Mouse (Mus musculus): Measurements from ENCODE around the gene Pde4d.
A peak's percentile ranks its signal among the peaks of the same experiment; 100 is the strongest.
"Not testable (repeated sequence)": the region's sequence is repeated elsewhere in the genome, so short reads cannot be mapped to it uniquely, and the experiment has no call there.

Pde4d gene

DNA sequence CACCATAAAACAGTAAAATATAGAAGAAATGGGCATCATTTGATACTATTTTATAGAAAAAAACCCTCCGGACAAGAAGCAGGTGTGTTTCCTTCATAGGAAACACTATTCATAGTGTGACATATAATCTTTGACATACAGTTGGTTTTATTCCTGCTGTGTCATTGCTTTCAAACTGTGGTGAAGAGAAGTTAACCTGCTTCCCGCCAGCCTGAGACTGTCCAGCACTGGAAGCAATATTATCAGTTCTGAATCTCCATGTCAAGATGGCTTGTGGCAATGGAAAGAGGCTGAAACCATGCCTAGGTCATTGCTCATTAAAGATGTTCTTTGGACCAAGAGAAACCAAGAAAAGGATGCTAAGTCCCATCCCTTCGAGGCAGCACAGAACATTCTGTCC is 265.3 kb downstream of the Pde4d start:
- no peak for DNase-seq

DNA sequence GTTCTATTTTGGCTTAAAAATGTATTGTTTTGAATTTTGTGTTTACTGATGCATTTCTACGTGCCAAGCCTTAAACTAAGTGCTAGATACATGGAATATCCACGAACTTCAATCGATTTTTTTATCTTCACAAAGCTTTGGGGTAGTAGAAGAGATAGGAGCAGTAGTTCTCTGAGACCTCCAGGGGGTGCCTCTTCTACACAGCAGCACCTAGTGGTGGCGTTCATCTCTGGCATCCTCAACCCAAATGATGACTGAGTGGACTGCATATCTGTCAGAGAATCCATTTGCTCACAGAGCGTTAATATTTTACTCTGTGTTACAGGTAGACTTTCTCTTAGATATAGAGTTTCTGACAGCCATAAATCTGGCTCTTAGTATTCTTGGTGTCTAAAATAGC is 272.5 kb downstream of the Pde4d start:
- peak; percentile 20 for DNase-seq

DNA sequence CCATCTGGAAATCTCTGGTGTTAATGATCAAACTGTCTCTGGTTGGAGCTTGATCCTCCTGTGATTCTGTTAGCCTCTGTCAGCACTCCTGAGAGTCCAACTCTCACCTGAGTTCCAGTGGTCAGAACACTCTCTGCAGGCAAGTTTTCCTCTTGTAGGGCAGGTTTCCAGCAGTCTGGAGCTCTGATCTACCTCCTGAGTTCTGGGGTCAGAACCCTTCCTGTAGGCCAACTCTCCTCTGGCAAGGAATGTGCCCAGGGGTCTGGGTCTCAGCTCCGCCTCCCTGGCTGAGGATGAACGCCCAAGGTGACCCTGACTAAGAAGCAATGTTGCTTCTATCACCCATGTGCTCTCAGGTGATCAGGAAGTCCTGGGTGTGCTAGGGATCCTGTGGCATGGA is 284.6 kb downstream of the Pde4d start:
- not testable (repeated sequence) for DNase-seq

DNA sequence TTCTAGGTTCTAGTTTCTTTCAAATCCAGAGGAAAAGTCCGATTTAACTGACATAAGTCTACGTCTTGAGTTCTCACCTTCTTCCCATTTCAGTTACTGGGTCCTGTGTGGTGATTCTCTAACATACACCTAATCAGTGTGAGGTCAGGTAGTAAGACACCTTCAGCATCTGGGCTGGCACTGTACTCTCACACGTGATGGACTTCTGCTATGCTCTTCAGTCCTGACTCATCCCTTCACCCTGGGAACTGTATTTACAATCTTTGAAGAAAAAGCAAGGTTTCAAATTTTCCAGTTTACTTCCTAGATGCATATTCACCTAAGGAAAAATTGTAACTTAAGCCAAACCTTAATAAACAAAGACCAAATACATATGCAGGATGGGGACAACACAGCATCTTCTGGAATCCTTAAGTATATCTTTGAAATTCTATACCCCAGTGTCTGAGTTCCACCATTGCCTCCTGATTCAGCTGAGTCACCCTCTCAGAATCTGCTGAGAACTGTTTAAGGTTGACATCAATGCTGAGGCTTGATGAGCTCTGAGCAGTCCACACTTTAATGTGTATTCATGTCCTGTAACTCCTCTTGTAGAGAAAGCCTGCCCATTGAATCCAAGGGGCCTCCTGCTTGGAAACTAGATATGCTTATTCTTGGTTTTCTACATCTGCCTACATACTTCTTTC is 301.6 kb downstream of the Pde4d start:
- no peak for DNase-seq

DNA sequence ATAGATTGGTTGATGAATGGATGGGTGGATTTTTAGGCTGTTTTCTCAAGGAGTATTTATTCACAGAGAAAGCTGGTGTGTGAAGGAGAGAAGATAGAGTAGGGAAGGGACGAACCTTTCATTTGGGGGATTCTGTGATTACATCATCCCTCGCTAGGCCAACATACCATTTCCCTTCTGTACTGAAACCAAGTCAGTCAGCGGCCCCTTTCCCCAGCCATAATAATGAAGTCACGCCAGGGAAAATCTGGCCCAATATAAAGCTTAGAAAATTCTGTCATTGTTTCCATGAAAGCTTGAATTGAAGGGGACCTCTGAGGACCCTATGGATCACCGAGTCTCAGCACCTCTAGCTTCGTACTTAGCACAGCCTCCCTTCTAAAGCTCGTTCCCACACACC is 307.7 kb downstream of the Pde4d start:
- no peak for DNase-seq

DNA sequence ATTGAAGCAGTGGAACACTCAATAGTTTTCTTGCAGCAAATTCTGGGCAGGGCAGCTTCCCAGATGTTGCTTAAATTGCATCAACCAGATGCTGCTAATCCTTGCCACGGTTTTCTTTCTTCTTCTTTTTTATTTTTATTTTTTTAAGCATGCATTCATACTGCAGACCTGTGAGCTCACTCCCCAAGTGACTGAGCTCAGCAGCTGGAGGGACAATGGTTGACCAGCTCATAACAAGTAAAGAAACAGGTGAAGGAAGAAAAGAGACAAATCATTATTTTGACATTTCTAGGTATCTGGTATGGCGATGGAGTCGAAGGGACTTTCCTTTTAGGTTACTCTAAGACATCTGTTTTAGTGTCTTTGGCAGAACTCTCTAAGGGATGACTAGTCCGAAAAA is 308.6 kb downstream of the Pde4d start:
- DNase-seq = no peak

DNA sequence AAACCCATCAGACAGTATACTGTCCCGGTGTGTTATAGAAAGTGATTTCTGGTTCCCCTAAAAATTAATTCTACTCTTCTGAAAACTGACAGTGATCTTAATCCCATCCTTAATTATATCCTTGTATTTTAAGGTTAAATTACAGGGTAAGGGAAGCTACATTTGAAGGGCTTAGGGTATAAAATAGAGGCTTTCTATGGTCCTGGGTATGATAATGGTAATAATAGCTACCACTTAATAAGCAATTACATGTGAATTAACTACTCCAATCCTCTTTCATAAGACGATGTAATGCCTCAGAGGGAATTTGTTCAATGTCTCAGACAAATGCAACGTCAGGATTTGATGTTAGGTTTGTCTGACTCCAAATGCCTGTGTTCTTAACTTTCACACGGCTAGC is 309.4 kb downstream of the Pde4d start:
- no peak for DNase-seq

DNA sequence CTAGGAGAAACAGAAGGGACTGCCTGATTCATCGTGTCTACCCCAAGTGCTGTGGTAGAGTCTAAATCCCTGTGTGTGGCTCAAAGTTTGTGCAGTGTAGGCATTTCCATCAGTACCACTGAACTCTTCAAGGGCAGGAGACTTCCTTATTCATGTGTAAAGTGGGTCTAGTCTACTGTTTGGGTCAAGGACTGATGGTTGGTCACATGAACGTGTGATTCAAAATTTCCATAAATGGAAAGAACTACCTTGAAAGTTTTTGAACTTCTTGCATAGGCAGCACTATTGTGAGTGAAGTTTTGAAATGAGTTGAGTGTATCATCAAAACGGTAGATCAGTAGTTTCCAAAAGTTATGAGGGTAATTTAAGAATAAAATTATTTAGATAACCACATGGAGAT is 313.5 kb downstream of the Pde4d start:
- DNase-seq = no peak

DNA sequence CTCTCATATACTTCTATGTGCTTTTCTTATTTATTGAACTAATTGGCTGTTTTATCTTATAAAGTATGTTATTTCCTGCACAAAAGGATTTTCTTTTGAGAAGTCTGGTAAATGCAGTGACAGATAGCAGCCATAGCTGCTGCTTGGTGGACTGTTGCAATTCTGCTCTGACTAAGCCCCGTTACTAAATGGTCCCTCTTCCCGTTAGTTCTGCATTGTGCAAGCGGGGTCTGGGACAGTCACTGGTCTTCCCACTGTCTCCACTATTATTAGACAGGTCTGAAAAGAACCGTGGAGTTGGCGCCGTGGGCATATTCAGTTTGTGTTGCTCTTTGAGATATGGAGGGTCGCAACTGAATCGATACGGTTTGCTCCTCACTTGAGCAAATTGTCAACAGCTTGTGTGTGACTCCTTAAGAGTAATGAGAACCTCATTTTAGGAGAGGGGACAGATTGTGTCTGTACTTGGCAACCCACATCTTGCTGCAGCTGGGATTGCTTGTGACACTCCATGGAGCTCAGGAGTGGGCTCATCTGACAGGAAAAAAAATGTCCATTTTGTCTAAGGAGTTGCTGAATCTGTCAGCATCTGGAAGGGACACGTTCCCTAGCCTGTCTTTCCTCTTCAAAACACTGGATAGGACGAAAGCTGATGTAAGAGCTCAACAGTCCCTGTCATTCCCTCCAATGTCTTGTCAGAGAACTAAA is 316.4 kb downstream of the Pde4d start:
- no peak for DNase-seq

DNA sequence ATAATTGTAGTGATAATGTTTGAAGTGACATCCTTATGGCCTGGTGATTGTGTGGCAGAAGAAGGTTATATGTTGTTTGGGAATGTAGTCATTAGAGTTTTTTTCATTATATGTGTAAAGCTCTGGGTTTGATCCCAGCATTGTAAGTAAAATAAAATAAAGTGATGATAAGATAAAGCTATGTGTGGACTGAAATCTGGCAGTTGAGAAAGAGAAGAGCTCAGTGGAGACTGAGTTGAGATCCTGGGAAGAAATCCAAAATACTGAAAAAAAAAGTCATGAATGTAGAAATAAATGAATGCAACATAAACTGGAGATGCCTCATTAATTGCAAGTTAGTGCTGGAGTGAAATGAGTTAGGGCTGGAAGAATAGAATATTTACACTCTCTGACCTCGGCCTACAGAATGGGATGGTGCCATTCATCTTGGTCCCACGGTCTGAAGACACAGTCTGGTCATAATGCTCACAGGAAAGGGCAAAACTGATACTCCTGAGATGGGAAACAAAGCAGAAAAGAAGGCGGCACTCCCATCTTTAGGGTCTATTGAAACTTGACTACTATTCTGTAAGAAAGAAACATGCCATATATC is 319.8 kb downstream of the Pde4d start:
- DNase-seq = no peak

DNA sequence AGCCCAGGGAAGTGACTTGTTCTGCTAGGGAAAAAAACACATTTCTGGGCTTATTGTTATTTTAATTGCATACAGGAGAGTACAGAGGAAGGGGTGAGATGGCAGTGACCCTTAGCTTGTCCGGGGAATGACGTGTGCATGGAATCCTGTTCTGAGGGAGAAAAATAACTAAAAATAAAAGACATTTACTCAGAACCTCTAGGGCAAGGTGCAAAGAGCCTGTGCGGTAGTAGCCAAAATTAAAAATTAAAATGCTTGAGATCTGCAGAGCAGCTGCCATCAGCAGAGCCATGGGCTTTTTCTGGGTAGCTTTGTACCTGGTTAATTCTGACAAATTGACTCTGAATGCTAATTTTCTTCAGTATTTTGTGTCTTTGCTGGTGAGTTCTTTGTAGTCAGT is 322.6 kb downstream of the Pde4d start:
- DNase-seq = no peak

DNA sequence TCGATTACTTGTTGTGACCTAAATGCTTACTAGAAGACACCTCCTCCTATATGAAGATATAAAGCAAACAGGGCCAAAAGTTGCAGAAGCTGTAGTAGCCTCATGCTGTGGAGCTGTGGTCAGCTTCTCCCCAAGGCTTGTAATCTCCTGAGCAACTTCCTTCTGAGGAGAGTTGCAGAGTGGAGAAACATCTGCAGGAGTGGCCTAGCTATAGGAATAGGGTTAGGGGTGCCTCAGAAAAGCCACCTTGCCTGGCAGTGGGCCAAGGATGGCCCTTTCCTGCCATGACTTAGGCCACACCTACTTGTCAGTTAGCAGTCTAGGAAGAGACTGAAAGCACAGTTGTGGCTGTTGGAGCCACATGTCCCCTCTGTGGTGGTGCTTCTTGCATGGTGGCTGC is 325.2 kb downstream of the Pde4d start:
- no peak for DNase-seq

DNA sequence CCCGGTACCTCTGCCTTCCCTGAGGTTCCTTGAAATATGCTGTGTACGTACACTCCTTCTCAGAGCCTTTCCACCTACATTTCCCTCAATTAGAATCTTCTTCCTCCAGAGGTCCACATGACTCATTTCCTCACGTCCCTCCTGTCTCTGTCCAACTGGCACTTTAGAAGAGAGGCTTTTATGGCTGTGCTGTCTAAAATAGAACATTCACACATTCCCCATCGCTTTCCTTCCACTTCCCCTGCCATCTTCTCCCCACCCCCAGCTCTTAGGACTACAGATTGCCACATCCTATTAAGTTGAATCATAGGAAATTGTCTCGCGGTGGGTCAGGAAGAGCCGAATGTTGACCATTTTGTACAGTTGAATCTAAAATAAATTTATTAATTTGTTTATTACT is 326.1 kb downstream of the Pde4d start:
- DNase-seq = no peak

DNA sequence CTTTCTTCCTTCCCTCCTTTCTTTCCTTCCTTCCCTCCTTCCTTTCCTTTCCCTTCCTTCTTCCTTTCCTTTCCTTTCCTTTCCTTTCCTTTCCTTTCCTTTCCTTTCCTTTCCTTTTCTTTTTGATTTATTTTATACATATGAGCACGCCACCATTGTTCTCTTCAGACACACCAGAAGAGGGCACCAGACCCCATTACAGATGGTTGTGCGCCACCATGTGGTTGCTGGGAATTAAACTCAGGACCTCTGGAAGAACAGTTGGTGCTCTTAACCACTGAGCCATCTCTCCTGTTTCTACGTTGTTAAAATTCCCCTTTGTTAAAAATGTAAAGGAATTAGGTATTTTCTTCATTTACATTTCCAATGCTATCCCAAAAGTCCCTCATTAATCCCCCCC is 347.9 kb downstream of the Pde4d start:
- not testable (repeated sequence) for DNase-seq

DNA sequence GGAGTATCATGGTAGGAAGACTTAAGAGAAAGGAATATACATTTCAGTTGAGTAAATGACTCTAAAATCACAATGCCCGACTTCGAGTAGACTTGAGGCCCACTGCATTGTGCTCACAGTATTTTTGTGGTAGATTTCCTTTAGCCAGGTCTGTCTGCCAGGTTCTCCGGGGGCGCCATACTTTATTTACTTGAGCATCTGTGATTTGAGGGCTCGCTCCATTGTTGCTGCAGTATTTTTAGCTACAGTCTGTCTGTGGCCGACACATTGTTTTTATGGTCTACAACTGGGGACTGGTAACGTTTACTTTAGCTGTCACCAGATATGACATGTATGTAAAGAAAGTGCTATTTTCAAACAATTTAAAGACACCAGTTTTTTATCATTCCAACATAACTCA is 359.4 kb downstream of the Pde4d start:
- DNase-seq = no peak

DNA sequence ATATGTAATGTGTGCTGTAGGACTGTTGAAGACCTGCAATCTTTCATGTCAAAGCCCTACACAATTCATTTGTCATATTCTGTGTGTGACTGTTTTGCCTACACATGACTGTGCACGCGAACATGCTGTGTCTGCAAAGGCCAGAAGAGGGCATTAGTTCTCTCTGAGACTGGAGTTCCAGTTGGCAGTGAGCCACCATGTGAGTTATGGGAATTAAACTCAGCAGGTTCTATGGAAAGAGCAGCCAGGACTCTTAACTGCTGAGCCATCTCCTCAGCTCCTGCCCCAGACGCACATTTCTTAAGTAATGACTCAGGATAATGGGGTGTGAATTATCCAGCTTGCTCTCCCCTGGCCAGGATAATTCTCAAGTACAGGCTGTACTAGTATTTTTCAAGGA is 363.2 kb downstream of the Pde4d start:
- peak; percentile 57 for DNase-seq

DNA sequence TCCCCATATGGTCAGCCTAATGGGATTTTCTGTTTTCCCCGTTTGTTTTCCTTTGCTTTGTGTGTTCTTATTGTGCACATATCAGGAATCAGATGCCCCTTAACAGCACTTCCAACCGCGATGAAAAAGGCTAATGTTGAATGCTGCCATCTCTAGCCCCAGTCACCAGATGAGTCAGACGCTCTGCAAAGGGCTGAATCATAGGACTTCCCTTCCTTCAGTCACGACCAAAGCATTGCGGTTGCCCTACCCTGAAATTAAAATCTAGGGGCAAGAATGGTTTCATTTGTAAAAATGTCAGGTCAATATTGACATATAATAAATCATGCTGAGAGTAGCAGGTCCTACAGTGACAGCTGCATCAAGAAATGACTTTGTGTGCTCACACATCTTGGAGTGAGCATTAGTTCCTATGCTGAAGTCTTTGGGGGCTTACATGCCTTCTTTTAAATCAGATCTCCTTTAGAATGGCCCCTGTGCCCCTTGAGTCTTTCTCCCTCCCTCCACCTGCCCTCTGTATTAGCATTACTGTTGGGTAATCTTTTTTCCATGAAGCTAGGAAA is 370.2 kb downstream of the Pde4d start:
- DNase-seq = no peak

DNA sequence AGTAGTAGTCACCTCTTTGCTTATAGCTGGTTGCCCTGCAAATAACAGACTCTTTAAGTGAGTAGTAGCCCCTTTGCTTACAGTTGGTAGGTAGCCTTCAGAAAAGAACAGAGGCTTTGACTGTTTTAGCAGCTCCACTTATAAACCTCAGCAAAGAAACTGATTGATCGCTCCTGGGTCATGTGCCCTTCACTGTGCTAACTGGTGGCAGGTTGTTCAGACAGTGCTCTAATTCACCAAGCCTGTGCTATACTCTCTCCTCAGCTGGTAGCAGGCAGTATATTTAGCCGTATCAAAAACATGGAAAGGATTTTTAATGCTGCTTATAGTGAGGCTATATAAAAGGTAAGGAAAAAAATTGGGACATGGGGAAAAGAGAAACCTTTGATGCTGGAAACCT is 370.7 kb downstream of the Pde4d start:
- DNase-seq = no peak

DNA sequence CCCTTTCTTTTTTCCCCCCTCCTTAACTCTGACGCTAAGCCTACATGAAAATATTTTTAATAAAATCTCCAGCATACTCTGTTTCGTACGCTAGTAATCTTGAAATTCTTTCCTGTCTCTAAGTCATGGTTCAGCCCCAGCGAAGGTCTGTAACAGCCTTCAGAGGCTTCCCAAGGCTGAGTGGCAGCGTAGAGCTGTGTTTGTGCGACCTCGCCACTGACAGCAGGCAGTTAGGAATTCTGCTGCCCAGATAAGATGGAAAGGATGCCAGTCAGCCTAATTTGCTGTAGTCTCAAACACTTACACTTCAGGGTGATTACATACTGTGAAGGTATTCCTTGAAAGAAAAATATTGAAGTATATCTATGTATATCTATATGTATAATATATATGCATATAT is 371.5 kb downstream of the Pde4d start:
- DNase-seq = no peak

DNA sequence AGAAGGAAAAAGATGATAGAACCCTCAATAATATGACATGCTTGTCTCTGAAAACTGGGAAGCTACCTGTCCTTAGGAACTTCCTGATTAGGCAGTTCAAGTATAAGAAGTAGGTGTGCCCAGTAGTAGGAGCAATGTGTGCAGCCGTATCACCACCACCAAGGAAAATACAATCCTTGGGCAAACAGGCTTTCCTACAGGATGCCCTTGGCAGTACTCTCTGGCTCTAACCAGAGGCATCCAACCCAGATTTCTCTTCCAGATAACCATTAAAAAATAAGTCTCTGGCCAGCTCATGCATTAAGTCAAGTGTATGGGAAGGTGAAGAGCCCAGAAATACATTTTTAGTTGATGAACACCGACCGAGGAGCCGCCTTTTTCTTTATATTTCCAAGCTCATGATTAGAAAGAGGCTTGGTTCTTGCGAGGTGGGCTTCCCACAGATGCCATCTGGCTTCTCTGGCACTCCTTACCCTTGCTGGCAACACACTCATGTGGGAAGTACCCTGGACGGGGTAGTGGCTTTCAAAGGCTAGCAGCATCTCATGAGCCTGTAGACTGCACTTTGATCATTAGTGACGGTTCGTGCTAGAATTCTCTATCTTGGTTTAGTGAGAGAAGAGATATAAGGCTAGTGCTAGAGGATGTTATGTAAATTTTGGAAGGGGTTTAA is 375.0 kb downstream of the Pde4d start:
- DNase-seq = peak; percentile 87

DNA sequence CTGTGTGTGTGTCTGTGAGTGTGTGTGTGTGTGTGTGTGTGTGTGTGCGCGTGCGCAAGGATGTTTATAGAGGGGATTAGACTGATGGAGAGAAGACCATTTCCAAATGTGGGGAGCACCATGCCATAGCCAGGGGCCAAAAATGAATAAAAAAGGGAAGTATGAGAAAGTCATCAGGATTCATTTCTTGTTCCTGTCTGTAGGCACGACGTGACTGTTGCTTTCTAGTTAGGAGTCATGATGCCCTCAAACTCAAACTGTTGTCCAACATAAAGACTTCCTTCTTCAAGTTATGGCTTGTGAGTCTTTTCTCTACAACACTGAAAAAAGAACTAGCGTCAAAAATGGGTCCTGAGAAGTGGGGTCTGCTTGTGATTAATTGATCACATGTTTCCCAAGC is 375.8 kb downstream of the Pde4d start:
- no peak for DNase-seq

DNA sequence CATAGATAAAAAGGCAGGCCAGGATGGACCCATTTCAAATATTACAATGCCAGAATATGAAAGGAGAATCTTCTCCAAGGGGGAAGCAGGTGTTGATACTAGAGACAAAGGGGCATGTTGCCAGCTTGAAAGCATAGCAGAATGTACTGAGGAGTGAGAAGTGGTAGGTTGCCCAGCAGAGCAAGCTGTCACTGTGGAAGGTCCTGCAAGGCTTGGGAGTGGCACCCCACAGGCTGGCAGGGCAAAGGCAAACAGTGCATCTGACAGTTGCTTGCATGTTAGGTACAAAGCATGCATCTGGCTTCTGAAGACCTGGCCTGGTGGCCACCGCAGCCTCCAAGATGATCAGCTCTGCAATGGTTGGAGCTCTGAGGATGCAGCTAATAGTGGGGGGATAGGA is 384.4 kb downstream of the Pde4d start:
- peak; percentile 94 for DNase-seq

DNA sequence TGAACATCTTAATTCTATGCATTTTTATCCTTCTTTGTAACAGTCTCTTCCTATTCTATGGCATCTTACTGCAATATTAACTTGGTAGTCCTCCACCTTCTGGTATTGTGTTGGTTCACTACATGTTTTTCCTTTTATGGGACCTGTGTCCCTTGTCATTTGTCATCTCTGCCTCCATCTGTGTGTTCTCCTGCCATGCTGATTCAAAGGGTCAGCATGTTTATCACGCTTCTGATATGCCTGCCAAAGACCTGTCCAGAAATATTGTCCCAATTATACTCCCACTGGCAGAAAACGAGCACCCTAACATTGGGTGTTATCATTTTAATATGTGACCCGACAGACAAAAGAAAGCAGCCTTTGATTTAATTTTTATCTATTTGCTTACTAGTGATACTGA is 386.6 kb downstream of the Pde4d start:
- DNase-seq = peak; percentile 57

DNA sequence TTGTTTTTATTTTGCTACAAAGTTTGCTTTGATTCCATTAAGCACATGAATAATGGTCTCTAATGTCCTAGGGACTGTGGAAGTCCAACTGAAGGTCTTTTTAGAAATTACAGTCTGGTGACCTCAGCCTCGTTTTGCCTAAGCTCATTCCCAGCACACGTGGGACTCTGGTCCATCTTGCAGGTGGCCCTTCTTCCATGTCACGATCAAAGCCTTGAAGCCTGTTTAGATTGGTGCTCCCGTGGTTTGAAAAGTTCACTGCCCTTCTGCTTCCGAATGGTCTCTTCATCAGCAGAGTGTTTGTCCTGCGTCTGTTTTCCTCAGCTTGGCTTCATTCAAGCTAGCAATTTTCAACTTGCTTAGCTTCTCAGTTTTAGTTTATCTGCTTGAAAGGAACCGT is 389.4 kb downstream of the Pde4d start:
- DNase-seq = no peak
